Mouse (Mus musculus) limb, embryonic 12.5 days (tissue): ENCODE measurements around the gene Cysrt1. TPM values are rescaled to one million over a fixed set of nuclear protein-coding genes. Genes with fewer than 3 reads are reported as not detected.

Experiments
- ATAC-seq: fragments of 200-750 bp; cut with Nextera tagmentation; 2 replicates; pipeline ENCODE4 v1.8.0; 2017; ENCODE audit warnings: low read depth, moderate TSS enrichment; ENCODE audit not compliant: insufficient number of reproducible peaks, insufficient read depth, low FRiP score, low TSS enrichment
- H3K27ac ChIP-seq: fragments of 300-500 bp; sonication (generic); 2 replicates; pipeline ENCODE4 v1.5.1; 2016; ENCODE audit warnings: mild to moderate bottlenecking, moderate library complexity
- H3K27me3 ChIP-seq: fragments of 300-500 bp; sonication (generic); 2 replicates; pipeline ENCODE4 v1.6.1; 2016; ENCODE audit warnings: mild to moderate bottlenecking, moderate library complexity
- H3K36me3 ChIP-seq: fragments of 300-500 bp; sonication (generic); 2 replicates; pipeline ENCODE4 v1.6.1; 2016; ENCODE audit warnings: mild to moderate bottlenecking, moderate library complexity
- H3K4me1 ChIP-seq: fragments of 300-500 bp; sonication (generic); replicated peaks from 2 replicates; pipeline ENCODE4 v1.6.1; 2016
- H3K4me2 ChIP-seq: fragments of 300-500 bp; sonication (generic); 2 replicates; pipeline ENCODE4 v1.6.1; 2016; ENCODE audit warnings: mild to moderate bottlenecking, moderate library complexity
- H3K4me3 ChIP-seq: fragments of 300-500 bp; sonication (generic); replicated peaks from 2 replicates; pipeline ENCODE4 v1.5.1; 2016; ENCODE audit warnings: mild to moderate bottlenecking
- H3K9ac ChIP-seq: fragments of 300-500 bp; sonication (generic); replicated peaks from 2 replicates; pipeline ENCODE4 v1.6.1; 2016; ENCODE audit warnings: mild to moderate bottlenecking, moderate library complexity
- H3K9me3 ChIP-seq: fragments of 300-500 bp; sonication (generic); 2 replicates; pipeline ENCODE4 v1.6.1; 2016; ENCODE audit warnings: mild to moderate bottlenecking, moderate library complexity
- WGBS: fragments of 180-500 bp; shearing (Covaris S2); methylation state at CpG from one replicate; pipeline ENCODE4 v1.1.7; 2016; 5-methylcytosine and 5-hydroxymethylcytosine counted together
- polyA plus RNA-seq: library from polyadenylated mRNA; unstranded; fragments of >200 nt; fragmentation: Nextera tagmentation; extraction: Ambion mirVana; gene quantifications from 2 replicates; pipeline ENCODE4 v1.2.1, GENCODE M21; 2016

Cysrt1 gene
- polyA plus RNA-seq, 1 experiment from 2014 or later, result not detected

GRCm38 (mm10) chr2:25244144-25244543, 1.9 kb upstream of the Cysrt1 start:
- H3K9ac ChIP-seq, result no peak overlapping the region
- H3K4me1 ChIP-seq, result peaks cover 24% of the 10 kb centered on the region
- no peak overlapping the region for H3K4me2 ChIP-seq
- H3K4me3 ChIP-seq, result no peak overlapping the region
- no peak for ATAC-seq
- 91% methylated on average over 4 of the region's 4 CpGs for WGBS
- H3K9me3 ChIP-seq, result no peaks in the 10 kb centered on the region
- peaks cover 43% of the 10 kb centered on the region for H3K27me3 ChIP-seq
- H3K36me3 ChIP-seq, result peaks cover 37% of the 10 kb centered on the region; the same call in 1 of the 2 replicates
- H3K27ac ChIP-seq, result no peak overlapping the region

GRCm38 (mm10) chr2:25243342-25243741, 1.1 kb upstream of the Cysrt1 start:
- 78% methylated on average over 8 of the region's 8 CpGs for WGBS
- no peak overlapping the region for H3K4me2 ChIP-seq

GRCm38 (mm10) chr2:25241438-25241775, 845 bp downstream of the Cysrt1 start:
- H3K9ac ChIP-seq, result 0 out of 2 replicates have a peak overlapping the region, but pooled peaks have one; percentile 67

More at GRCm38 (mm10) chr2:25243342-25243741, 1.1 kb upstream of the Cysrt1 start:
- H3K9me3 ChIP-seq, result no peaks in the 10 kb centered on the region
- H3K4me3 ChIP-seq, result no peak overlapping the region
- peaks cover 48% of the 10 kb centered on the region for H3K27me3 ChIP-seq
- no peak overlapping the region for H3K9ac ChIP-seq
- no peak overlapping the region for H3K27ac ChIP-seq
- H3K4me1 ChIP-seq, result peaks cover 24% of the 10 kb centered on the region
- ATAC-seq, result no peak
- H3K36me3 ChIP-seq, result peaks cover 29% of the 10 kb centered on the region; the same call in 1 of the 2 replicates

GRCm38 (mm10) chr2:25240723-25241437, 1.4 kb downstream of the Cysrt1 start:
- H3K9ac ChIP-seq, result peak overlapping the region; percentile 38; the same call in 1 of the 2 replicates
- H3K36me3 ChIP-seq, result peaks cover 8% of the 10 kb centered on the region; the same call in 1 of the 2 replicates
- H3K4me3 ChIP-seq, result peak overlapping the region; percentile 56
- no peaks in the 10 kb centered on the region for H3K9me3 ChIP-seq
- no peak overlapping the region for H3K27ac ChIP-seq
- ATAC-seq, result peak; percentile 79
- 2% methylated on average over 29 of the region's 29 CpGs for WGBS
- H3K4me1 ChIP-seq, result peaks cover 24% of the 10 kb centered on the region
- peaks cover 64% of the 10 kb centered on the region for H3K27me3 ChIP-seq
- peak overlapping the region; percentile 96 for H3K4me2 ChIP-seq

More at GRCm38 (mm10) chr2:25241438-25241775, 845 bp downstream of the Cysrt1 start:
- Histone ChIP-seq H3K4me2 (peak overlapping the region; percentile 96), H3K27me3 (peaks cover 59% of the 10 kb centered on the region), H3K36me3 (peaks cover 14% of the 10 kb centered on the region; the same call in 1 of the 2 replicates), H3K9me3 (no peaks in the 10 kb centered on the region), H3K4me1 (peaks cover 24% of the 10 kb centered on the region), H3K27ac (no peak overlapping the region), H3K4me3 (peak overlapping the region; percentile 56)
- 14% methylated on average over 6 of the region's 6 CpGs for WGBS
- peak; percentile 28; the same call in 1 of the 2 replicates for ATAC-seq

GRCm38 (mm10) chr2:25240310-25240709, 1.9 kb downstream of the Cysrt1 start:
- H3K9me3 ChIP-seq, result no peaks in the 10 kb centered on the region
- peak overlapping the region; percentile 56 for H3K4me3 ChIP-seq
- no peak for ATAC-seq
- peak overlapping the region; percentile 38; the same call in 1 of the 2 replicates for H3K9ac ChIP-seq
- H3K4me1 ChIP-seq, result peaks cover 24% of the 10 kb centered on the region
- peaks cover 66% of the 10 kb centered on the region for H3K27me3 ChIP-seq
- H3K4me2 ChIP-seq, result peak overlapping the region; percentile 96
- 52% methylated on average over 8 of the region's 8 CpGs for WGBS
- no peak overlapping the region for H3K27ac ChIP-seq
- H3K36me3 ChIP-seq, result peaks cover 3% of the 10 kb centered on the region; the same call in 1 of the 2 replicates

- Histone ChIP-seq H3K4me1 (peaks cover 24% of the 10 kb centered on the region), H3K27me3 (peaks cover 67% of the 10 kb centered on the region), H3K36me3 (no peaks in the 10 kb centered on the region), H3K27ac (no peak overlapping the region), H3K9me3 (no peaks in the 10 kb centered on the region), H3K4me3 (no peak overlapping the region), H3K9ac (no peak overlapping the region), H3K4me2 (no peak overlapping the region)
- WGBS, result 85% methylated on average over 3 of the region's 3 CpGs
- ATAC-seq, result no peak
Observed at GRCm38 (mm10) chr2:25239766-25240165, 2.5 kb downstream of the Cysrt1 start.

- peaks cover 24% of the 10 kb centered on the region for H3K4me1 ChIP-seq
- no peaks in the 10 kb centered on the region for H3K36me3 ChIP-seq
- no peak overlapping the region for H3K4me3 ChIP-seq
- no peak overlapping the region for H3K4me2 ChIP-seq
- no peak overlapping the region for H3K27ac ChIP-seq
- no peak for ATAC-seq
- H3K9ac ChIP-seq, result no peak overlapping the region
- no peaks in the 10 kb centered on the region for H3K9me3 ChIP-seq
- H3K27me3 ChIP-seq, result peaks cover 70% of the 10 kb centered on the region
Observed at GRCm38 (mm10) chr2:25238106-25238505, 4.1 kb downstream of the Cysrt1 start.

- no peak for ATAC-seq
- 63% methylated on average over 4 of the region's 4 CpGs for WGBS
- H3K27me3 ChIP-seq, result peaks cover 69% of the 10 kb centered on the region
- no peak overlapping the region for H3K4me3 ChIP-seq
- no peak overlapping the region for H3K9ac ChIP-seq
- no peaks in the 10 kb centered on the region for H3K9me3 ChIP-seq
- H3K36me3 ChIP-seq, result no peaks in the 10 kb centered on the region
- H3K4me1 ChIP-seq, result peaks cover 21% of the 10 kb centered on the region
- H3K27ac ChIP-seq, result no peak overlapping the region
- no peak overlapping the region for H3K4me2 ChIP-seq
Observed at GRCm38 (mm10) chr2:25237522-25237921, 4.7 kb downstream of the Cysrt1 start.

GRCm38 (mm10) chr2:25236614-25237013, 5.6 kb downstream of the Cysrt1 start, which contains the start of gene Rnf224:
Gene Rnf224 (minus strand): TSS chr2:25236787.
- ATAC-seq, result no peak
- Histone ChIP-seq H3K9me3 (no peaks in the 10 kb centered on the region), H3K4me2 (no peak within 1 kb of the TSS), H3K36me3 (no peaks in the 10 kb centered on the region), H3K9ac (no peak within 1 kb of the TSS), H3K4me3 (no peak within 1 kb of the TSS), H3K27me3 (peaks cover 69% of the 10 kb centered on the region), H3K4me1 (peaks cover 13% of the 10 kb centered on the region), H3K27ac (no peak within 1 kb of the TSS)
- 38% methylated on average over 8 of the region's 8 CpGs for WGBS

- no peak overlapping the region for H3K9ac ChIP-seq
- no peaks in the 10 kb centered on the region for H3K36me3 ChIP-seq
- no peak for ATAC-seq
- peaks cover 69% of the 10 kb centered on the region for H3K27me3 ChIP-seq
- H3K4me1 ChIP-seq, result no peaks in the 10 kb centered on the region
- no peak overlapping the region for H3K4me2 ChIP-seq
- H3K9me3 ChIP-seq, result no peaks in the 10 kb centered on the region
- no peak overlapping the region for H3K27ac ChIP-seq
- 72% methylated on average over 5 of the region's 5 CpGs for WGBS
- no peak overlapping the region for H3K4me3 ChIP-seq
Observed at GRCm38 (mm10) chr2:25234551-25235220, 7.6 kb downstream of the Cysrt1 start.

GRCm38 (mm10) chr2:25234050-25234449, 8.2 kb downstream of the Cysrt1 start, which contains the start of gene Slc34a3:
Gene Slc34a3 (minus strand): TSS chr2:25234364.
- no peak within 1 kb of the TSS for H3K4me3 ChIP-seq
- WGBS, result 88% methylated on average over 3 of the region's 3 CpGs

More at GRCm38 (mm10) chr2:25234050-25234449, 8.2 kb downstream of the Cysrt1 start, which contains the start of gene Slc34a3:
- Histone ChIP-seq H3K4me1 (no peaks in the 10 kb centered on the region), H3K27ac (no peak within 1 kb of the TSS), H3K4me2 (no peak within 1 kb of the TSS), H3K9ac (no peak within 1 kb of the TSS), H3K27me3 (peaks cover 73% of the 10 kb centered on the region), H3K9me3 (no peaks in the 10 kb centered on the region), H3K36me3 (no peaks in the 10 kb centered on the region)
- no peak for ATAC-seq
